Mouse (Mus musculus): Measurements from ENCODE around the gene Tctex1d2. TPM values are rescaled to one million over a fixed set of nuclear protein-coding genes. Genes with fewer than 3 reads are reported as not detected.

The Tctex1d2 gene
- 10 to 100 TPM; 11.8 to 14.0 TPM for total RNA-seq (2021)
- long read RNA-seq, experiment 1, partial matches to known transcripts = 0 of 3 reads
- long read RNA-seq, experiment 1, other reads (novel, unspliced or antisense) = 2 of 3 reads
- long read RNA-seq, experiment 2, transcript Tctex1d2-201 (5 exons, 838 nt) = major isoform, 10 of 10 reads
- long read RNA-seq, experiment 2, partial matches to known transcripts = 0 of 10 reads
- long read RNA-seq, experiment 2, other reads (novel, unspliced or antisense) = 0 of 10 reads

DNA sequence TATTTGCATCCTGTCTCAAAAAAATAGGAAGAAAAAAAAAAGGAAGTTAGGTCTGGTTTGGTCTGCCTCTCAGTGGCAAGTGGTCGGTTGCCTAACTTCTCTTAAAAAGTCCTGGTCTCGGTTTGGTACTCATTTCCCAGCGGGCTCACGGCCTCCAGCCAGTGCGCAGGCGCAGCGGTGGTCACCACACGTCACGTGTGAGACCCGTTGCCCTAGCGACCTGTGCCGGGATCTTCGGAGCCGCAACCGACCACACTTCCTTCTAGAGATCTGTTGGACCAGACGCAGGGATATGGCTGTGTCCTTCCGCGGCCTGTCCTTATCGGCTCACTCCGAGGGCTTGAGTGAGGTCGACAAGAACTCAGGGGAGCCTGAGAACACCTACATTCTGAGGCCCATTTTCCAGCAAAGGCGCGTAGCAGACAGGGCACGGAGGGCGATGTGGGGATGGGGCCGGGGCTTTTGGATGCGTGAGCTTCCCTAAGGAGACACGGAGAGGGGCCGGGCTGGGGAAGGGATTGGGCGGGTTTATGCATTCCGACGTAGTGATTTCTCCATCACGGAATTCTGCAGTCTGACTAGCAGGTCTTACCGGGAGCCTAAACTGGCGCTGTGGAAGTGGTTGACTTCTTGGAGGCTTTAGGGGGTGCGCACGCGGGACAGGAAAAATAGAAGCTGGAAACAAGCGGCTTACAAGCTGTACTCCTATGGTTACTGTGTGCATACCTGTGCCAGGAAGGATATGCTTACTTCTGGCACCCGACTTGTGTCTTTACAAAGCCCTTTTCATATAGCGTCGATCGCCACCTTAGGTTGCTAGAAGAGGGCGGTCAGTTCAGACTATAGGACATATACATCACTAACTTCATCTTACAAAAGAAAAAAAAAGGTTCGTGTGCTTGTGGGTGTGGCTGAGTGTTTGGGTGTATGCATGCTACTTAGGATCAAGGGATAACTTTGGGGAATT is at the start of gene Tctex1d2:
Gene Tctex1d2, plus strand, starts transcription at position 186 of the 967 bp plus-strand sequence.
- peak; percentile 91 to 96 for DNase-seq (ENCODE audit: low spot score in 2 of 2)

DNA sequence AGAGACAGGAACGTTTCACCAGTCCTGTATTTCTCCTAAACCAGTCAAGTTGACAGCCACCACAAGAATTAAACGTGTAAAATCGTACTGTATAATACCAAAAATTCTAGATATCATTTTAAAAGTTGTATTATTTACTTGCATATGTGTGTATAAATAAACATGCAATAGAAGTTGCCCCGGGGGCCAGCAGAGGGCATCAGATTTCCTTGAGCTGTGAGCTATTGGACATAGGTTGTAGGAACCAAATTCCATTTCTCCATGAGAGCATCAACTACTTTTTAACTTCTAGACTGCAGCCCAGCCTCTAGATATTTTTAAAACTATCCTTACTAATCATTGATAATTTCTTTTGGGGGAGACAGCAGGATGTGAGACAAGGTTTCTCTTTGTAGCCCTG is 48.2 kb upstream of the Tctex1d2 start:
- DNase-seq (ENCODE audit: low spot score in 2 of 2) = peak; percentile 5 to 24

DNA sequence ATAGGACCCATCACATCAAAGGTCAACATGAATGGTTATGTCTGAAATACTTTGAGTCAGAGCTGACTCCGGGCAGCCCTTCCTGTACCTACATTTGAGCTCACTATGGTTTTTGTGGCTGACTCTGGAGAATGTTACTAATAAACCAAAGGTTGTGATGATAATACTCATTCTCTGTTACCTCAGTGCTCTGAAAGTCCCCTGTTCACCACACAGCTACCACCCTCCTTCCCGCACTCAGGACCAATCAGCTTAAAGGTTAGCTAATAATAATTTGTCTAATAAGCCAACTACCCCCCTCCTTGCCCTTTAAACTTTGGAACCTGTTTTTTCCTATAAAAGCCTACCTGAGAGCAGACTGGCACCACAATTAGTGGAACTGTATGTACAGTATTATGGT is 39.9 kb upstream of the Tctex1d2 start:
- DNase-seq (ENCODE audit: low spot score in 2 of 2) = no peak

DNA sequence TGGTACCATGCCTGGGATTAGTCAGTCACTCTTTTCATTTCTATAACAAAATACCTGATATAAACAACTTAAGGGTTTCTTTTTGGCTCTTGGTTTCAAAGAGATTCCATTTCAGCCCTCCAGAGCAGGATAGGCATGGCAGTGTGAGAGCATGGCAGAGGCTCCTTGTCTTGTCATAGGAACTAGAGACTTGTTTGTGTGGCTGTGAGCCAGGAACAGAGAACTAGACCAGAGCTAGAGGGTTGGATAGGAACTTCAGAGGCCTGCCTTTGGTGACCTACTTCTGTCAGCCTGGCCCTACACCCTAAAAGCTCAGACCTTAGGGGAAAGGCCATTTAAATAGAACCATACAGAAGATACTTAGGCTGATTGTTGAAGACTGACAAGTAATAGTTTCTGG is 36.6 kb upstream of the Tctex1d2 start:
- DNase-seq (ENCODE audit: low spot score in 2 of 2) = no peak

DNA sequence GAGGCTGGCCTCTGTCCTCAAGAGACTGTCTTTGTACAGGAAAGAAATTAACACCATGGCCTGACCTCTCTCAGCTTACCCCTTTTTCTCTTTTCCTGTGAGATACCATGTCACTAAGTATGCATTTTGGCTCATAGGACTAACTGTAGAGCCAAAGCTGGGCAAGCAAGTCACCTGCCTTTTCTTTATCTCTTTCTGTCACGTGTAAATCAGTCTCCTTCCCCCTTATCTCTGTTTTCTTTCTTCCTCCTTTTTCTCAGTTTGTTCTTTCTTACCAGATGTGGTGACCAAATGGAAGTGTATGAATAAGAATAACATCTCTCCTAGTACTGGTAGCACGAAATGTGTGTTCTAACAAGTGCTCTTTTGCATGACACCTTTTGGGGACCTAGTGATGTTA is 34.6 kb upstream of the Tctex1d2 start:
- DNase-seq (ENCODE audit: low spot score in 2 of 2) = no peak

DNA sequence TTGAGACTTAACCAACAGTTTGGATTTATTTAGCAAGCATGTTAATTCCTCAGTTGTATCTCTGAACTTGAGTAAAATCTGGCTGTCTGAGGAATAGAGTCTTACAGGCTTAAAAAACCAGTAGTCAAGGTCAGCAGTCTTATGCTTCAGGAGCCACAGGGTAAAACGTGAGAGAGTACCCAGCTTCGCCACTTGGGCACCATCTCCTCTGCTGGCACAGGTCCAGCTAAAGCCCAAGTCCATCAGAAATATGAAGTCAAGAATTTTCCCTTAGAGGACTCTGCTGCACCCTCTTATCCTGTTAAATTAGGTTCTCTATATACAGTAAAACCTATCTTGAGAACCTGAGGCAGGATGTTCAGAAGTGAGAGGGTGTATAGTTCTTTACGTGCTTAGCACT is 32.7 kb upstream of the Tctex1d2 start:
- no peak for DNase-seq (ENCODE audit: low spot score in 2 of 2)

DNA sequence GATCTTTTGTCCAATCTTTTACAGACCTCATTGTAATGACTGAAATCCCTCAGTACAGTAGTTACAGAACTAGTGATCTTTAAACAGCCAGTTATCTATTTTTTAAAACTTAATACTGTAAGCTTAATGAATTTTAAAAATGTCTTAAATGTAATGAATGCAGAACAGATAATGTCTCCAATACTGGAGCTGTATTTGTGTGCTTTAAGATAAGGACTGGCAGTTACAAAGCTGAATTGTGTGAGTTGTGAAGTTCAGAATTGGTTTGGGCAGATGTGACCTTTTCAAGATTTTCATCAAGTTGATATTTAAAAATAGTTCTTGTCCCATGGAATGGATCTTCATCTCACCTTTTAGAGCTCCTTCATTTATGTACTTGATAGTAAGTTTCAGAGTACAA is 30.5 kb upstream of the Tctex1d2 start:
- DNase-seq (ENCODE audit: low spot score in 2 of 2) = no peak

DNA sequence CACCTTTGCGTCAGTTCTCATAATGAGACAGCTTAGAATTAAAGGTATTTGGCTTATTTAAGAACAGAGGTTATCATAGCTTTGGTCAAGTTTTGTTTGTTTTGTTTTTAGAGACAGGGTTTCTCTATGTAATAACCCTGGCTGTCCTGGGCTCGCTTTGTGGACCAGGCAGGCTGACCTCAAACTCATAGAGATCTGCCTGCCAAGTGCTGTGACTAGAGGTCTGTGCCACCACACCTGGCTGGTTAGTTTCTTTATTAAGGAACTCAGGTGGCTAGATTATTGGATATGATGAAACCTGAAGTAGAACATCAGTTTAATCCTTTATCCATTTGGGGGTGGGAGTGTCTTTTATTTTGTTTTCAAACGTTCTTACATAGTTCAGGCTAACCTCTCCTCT is 29.7 kb upstream of the Tctex1d2 start:
- DNase-seq (ENCODE audit: low spot score in 2 of 2) = no peak

DNA sequence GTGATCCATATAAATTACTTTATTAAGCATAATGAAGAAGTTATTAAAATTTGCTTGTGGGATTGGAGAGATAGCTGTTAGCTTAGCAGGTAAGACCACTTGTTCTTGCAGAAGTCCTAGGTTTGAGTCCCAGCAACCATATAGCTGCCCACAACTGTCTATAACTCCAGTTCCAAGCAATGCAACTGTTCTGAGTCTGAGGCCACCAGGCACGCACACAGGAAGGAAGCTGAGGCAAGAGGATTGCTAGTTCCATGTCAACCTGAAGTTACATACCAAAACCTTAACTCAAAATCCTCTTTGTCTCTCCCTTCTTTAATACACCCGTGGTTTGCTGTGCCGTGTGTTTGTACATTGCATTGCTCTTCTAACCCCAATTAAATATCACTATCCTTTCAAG is 28.6 kb upstream of the Tctex1d2 start:
- no peak for DNase-seq (ENCODE audit: low spot score in 2 of 2)

DNA sequence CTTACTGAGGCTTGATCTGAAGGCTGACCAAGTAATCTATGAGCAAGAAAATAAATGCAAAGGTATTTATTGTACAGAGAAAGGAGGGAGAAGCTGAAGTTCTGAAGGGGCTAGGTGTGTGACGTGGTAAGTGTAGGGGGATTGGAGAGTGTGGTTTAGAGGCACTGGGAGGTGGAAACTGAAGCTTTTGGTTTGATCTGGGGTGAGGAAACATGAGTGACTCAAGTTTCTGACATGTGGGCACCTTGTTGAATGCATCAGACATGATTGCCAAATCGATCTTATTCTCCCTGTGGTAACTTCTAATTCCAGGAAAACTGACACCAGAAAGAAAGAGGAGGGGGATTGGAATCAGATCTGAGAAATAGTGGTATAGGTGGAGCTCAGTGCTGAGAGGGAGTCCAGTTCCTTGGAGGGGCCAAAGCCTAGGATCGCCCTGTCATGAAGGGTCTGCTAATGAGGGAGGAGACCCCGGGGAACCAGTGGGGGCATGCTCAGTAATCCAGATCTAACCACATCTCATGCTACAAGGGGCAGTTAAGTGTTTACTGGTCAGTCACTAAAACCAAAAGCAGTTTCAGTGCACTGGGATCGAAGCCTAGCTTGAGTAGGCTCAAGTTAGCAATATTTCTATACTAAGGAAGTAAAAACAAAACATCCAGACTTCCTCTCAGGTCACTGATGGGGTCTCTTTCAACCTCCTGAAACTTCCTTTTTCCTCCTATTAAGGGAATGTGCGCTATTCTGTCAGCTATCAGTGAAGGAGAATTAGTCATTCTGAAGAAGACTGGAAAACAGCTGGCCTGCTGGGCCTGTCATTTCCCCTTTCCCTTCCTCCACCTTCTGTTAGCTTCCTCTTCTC is 23.6 kb upstream of the Tctex1d2 start:
- no peak for DNase-seq (ENCODE audit: low spot score in 2 of 2)

DNA sequence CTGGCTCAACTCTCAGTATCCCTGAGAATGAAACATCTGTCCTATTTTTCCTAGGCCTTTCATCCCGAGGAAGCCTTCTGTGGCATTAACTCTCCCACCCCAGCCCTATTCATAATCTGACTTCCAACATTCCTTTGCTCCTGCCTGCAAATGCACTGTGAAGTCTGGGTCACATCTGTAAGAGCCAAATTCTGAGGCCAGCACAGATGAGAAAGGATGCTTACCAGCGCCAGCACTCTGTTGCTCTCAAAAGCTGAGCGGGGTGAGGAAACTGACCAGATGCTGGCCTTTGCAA is 23.0 kb upstream of the Tctex1d2 start:
- DNase-seq (ENCODE audit: low spot score in 2 of 2) = no peak

DNA sequence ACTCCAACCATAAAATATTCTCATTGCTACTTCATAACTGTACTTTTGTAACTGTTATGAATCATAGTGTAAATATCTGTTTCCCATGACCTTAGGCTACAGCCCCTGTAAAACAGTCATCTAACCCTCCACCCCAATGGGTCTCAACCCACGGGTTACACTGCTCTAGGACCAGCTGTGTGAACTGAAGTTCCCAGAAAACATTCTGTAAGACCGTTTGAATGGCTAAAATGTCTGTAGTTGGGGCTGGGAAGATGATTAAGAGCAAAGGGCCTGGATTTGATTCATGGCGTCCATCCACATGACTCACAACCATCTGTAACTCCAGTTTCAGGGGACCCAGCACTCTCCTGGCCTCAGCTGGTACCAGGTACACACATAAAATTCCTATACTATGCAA is 21.3 kb upstream of the Tctex1d2 start:
- no peak for DNase-seq (ENCODE audit: low spot score in 2 of 2)

DNA sequence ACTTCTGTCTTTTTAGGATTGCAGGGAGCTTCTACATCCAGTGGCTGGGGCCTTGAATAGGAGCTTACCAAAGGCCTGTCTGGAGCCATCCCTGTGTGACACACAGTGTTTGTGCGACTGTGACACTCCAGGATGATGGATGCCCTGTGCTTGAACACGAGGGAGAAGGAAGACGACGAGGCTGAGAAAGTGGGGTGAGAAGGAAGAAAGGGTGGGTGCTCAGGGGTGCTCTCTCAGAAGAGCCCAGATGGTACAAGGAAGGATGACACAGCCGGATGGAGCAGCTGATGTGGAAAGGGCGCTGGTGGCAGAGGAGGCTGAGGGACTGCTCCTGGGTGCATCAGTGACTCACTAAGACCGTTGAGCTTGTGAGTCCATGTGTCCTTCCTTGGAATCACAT is 19.2 kb upstream of the Tctex1d2 start, which contains the start of gene Tm4sf19:
Gene Tm4sf19, plus strand, starts transcription at position 240 of the 400 bp plus-strand sequence.
- DNase-seq (ENCODE audit: low spot score in 2 of 2) = no peak

DNA sequence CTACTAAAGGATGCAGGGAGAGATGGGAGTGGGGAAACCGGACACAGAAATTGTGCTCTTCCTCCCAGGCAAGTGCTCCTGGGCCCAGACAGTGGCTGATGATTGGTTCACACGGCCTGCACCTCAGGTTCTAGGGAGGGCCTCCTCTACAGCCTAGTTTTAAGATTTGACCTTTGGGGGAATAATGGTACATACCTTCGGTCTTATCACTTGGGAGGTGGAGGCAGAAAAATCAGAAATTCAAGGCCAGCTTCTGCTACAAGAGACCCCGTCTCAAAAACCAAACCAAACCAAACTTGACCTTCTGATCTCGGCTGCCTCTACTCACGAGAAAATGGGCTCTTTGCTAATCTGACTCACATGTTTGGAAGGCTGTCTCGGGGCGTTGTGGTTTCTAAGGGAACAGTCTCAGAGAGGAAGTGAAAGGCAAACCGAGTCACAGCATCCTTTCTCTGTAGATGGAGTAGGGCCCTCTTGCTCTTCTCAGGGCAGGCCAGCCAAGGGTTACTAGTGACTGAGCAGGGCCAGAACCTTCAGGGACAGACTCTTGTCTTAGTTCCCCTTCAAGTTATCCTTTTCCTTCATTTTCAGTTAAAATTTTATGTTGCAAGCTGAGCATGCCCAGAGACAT is 18.1 kb upstream of the Tctex1d2 start:
- no peak for DNase-seq (ENCODE audit: low spot score in 2 of 2)

DNA sequence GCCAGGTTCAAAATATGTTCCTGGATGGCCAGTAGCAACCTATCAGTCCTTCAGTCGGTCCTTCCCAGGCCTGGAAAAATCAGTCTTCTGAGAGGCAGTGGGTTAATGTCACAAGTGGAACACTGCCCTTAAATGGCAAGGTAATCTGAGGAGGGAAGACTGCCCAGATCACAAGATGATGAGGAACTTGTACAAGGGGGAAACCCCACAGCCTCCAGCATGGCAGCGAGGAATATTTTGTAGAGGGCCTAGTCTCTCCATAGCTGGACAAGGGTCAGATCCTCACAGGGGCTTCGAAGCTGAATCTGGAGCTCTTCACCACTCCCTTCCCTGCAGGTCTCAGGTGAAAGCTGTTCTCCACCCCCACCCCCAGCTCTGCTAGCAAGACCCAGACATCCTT is 16.7 kb upstream of the Tctex1d2 start:
- no peak for DNase-seq (ENCODE audit: low spot score in 2 of 2)

DNA sequence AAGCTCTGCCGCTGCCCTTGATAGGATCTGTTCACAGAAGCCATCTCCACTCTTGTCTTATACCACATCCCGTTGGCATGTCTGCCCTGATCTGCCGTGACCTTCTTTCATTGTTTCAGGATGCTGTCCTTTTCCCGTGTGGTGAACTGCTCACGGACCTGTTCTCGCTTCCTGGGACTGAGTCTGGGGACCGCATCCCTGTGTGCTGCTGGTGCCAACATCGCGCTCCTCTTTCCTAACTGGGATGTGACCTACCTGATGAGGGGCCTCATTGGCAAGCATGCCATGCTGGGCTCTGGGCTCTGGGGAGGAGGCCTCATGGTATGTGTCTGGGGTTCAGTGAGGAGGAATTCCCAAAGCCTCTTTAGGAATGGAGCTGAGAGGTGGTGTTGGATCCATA is 13.8 kb upstream of the Tctex1d2 start:
- DNase-seq (ENCODE audit: low spot score in 2 of 2) = no peak

DNA sequence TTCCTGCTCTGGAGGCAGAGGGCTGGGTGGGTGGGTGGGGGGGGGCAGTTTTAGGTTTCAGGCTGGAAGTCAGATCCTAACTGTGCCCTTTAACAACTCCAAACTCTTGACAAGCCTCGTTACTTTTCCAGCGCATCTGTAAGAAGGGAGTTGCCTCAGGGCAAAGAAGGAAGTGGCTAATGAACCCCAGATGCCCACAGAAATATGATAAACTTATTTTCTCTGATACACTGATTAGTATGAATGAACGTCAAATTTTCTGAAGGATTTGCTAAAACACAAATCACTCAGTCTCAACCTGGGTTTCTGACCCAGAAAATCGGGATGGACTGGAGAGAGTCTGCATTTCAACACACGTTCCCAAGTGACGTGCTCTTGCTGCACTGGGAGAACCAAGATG is 12.8 kb upstream of the Tctex1d2 start:
- no peak for DNase-seq (ENCODE audit: low spot score in 2 of 2)

DNA sequence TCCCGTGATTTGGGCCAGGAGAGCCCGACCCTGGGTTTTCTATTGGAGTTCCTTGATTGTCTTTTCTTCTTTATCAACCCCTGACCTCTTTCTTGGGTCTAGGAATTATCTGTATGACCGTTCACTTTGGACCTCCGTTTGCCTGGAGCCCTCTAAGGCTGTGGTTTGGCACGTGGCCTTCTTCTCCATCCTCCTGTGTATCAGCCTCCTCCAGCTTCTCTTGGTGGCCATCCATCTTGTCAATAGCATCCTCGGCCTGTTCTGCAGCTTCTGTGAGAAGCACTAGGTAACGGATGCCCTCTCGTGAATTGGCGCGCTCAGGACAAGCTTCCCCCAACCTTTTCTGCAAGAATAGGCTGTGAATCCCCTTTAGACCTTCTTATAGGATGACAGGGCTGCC is 11.8 kb upstream of the Tctex1d2 start:
- no peak for DNase-seq (ENCODE audit: low spot score in 2 of 2)

DNA sequence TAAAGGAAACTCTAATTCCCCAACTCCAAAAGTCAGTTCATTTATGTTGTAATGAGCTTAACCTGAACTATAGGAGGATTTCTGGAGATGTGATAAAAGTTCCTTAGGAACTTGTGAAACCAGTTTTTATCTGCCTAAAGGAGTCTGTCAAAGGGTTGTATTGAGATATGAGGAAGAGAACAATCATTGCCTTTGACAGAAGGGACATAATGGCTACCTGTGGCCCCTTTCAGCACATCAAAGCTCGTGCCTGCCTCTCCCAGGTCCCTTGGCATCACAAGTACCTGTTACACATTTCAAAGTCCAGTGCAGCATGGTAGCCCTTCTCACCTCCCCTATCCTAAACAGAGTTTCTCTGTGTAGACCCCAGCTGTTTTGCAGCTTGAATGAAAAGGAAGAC is 2.0 kb upstream of the Tctex1d2 start:
- DNase-seq (ENCODE audit: low spot score in 2 of 2) = no peak

DNA sequence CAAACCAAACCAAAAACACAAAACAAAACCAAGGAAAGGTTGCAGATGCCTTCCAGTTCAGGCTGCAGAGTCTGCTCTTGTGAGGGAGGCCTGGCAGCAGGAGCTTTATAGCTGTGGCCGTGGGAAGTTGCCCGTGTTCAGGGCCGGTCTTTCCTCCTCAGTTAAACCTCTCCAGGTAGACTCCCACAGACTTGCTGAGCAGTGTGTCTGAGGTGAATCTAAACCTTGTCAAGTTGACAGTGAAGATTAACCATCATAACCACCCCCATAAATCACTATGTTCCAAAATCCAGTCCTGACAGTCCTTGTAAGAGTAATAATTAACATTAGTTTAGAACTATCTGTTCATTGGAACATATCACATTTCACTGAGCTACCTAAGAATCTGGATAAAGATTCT is 8.0 kb downstream of the Tctex1d2 start:
- no peak for DNase-seq (ENCODE audit: low spot score in 2 of 2)

DNA sequence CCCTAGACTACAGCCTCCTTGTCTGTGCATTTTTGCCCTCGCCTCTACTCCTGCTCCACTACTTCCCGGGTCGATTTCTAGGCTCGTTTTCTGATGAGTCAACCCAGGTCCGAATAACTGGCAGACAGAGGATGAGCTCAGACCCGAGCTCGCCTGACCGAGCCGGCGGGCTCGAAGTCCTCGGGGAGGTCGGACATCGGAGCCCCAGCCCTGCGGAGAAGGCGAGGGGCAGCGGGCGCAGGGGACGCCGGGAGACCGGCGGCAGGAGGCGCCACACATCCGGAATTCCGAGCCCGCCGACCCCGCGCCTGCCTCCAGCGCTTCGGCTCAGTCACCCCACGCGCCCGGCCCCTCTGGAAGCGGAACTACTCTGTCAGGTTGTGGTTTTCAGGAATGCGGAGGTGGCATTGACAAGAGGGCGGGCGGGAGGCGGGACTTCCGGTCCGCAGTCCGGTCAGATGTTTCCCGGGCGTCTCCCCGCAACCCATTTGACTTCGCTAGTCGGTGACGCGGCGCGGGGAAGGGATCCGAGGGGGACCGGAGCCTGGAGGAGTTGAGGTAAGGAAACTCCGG is 11.1 kb downstream of the Tctex1d2 start, which contains the start of gene Pcyt1a:
Gene Pcyt1a, plus strand, starts transcription at position 448 of the 573 bp plus-strand sequence.
- DNase-seq (ENCODE audit: low spot score in 2 of 2) = peak; percentile 88 to 94
